Mouse (Mus musculus) small intestine, adult 2 months (tissue): Measurements from ENCODE around the gene Lmtk2.

ENCODE experiments used
- CTCF ChIP-seq: fragments of 200-500 bp; IDR thresholded peaks from 2 replicates; pipeline ENCODE4 v1.5.1; 2012; ENCODE audit warnings: low read depth, mild to moderate bottlenecking, control low read depth, inconsistent platforms, low read length, moderate library complexity, mixed read lengths; ENCODE audit not compliant: insufficient replicate concordance, insufficient read length; ENCODE audit errors: extremely low read depth
- POLR2A ChIP-seq: fragments of 200-500 bp; IDR thresholded peaks from 2 replicates; pipeline ENCODE4 v1.6.1; 2012; ENCODE audit warnings: low read depth, mild to moderate bottlenecking, control low read depth, inconsistent platforms, low read length, moderate library complexity

DNA sequence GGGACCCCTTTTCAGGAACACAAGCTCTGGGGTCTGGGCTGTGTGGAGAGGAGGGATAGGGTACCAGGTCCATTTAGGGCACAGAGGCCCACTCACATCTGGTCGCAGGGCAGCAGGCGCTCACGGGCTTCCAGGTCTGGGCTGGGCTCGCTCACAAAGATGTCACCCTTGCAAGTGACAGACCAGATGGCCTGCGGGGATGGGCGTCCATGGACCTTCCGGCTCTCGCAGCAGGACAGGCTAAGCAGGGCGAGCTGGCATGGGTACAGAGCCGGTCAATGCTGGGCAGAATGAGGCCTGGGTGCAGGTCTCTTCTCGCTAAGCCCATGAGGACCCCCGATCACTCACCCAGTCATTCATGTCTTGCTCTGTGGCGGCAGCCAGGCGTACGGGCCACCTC lies 105.8 kb downstream of the Lmtk2 start:
- TF ChIP-seq POLR2A, result no peak
- no peak for TF ChIP-seq CTCF
